Mouse (Mus musculus) E14TG2a.4 (cell line): ENCODE measurements at regions not wholly inside any gene's neighbourhood (a gene's known extent, or its start where the extent isn't known, plus 50 kb on each side); places are given as distances from the start of the nearest gene placed in this dataset.
A peak's percentile ranks its signal among the peaks of the same experiment; 100 is the strongest.

Experiments
- H3K27me3 ChIP-seq: 2 replicates; pipeline ENCODE4 v1.6.1; 2014; ENCODE audit warnings: low read length, control low read depth; ENCODE audit not compliant: insufficient read depth
- H3K36me3 ChIP-seq: 2 replicates; pipeline ENCODE4 v1.6.1; 2014; ENCODE audit warnings: low read length, control low read depth; ENCODE audit not compliant: insufficient read depth
- H3K4me1 ChIP-seq: replicated peaks from 2 replicates; pipeline ENCODE4 v1.6.1; 2014; ENCODE audit warnings: low read depth, low read length, control low read depth
- H3K4me3 ChIP-seq: replicated peaks from 2 replicates; pipeline ENCODE4 v1.5.1; 2014; ENCODE audit warnings: mild to moderate bottlenecking, low read length
- H3K9me3 ChIP-seq: 2 replicates; pipeline ENCODE4 v1.6.1; 2014; ENCODE audit warnings: low read length, control low read depth
- CTCF ChIP-seq: conservative IDR thresholded peaks from 2 replicates; pipeline ENCODE4 v1.5.1; 2014; ENCODE audit warnings: low read length
- NANOG ChIP-seq: IDR thresholded peaks from 2 replicates; pipeline ENCODE4 v1.6.1; 2014; ENCODE audit warnings: borderline replicate concordance, low read length, mixed read lengths
- POU5F1 ChIP-seq: IDR thresholded peaks from 2 replicates; pipeline ENCODE4 v1.6.1; 2014; ENCODE audit warnings: low read length, borderline replicate concordance

- Histone ChIP-seq H3K27me3 (peaks cover 61% of the 10 kb centered on the region), H3K9me3 (peaks cover 5% of the 10 kb centered on the region), H3K4me1 (peaks cover 14% of the 10 kb centered on the region), H3K36me3 (no peaks in the 10 kb centered on the region), H3K4me3 (peak overlapping the region; percentile 84)
- no peak for TF ChIP-seq NANOG
- no peak for TF ChIP-seq POU5F1
- no peak for TF ChIP-seq CTCF
Observed at GRCm38 (mm10) chr6:71012436-71012822, 56.1 kb downstream of the Foxi3 start.

GRCm38 (mm10) chr6:71012823-71013461 is 56.6 kb downstream of the Foxi3 start:
- Histone ChIP-seq H3K9me3 (peaks cover 5% of the 10 kb centered on the region), H3K27me3 (peaks cover 57% of the 10 kb centered on the region), H3K36me3 (no peaks in the 10 kb centered on the region), H3K4me1 (peaks cover 14% of the 10 kb centered on the region), H3K4me3 (peak overlapping the region; percentile 84)
- no peak for TF ChIP-seq POU5F1
- TF ChIP-seq CTCF: peak; percentile 47

GRCm38 (mm10) chr6:71016388-71016787 is 60.1 kb downstream of the Foxi3 start:
- Histone ChIP-seq H3K4me3 (no peak overlapping the region), H3K4me1 (peaks cover 14% of the 10 kb centered on the region), H3K36me3 (no peaks in the 10 kb centered on the region), H3K9me3 (no peaks in the 10 kb centered on the region; the same call in 1 of the 2 replicates), H3K27me3 (peaks cover 37% of the 10 kb centered on the region)
- TF ChIP-seq CTCF (peak; percentile 62), NANOG (no peak), POU5F1 (no peak)

GRCm38 (mm10) chr6:71021353-71021752 is 65.0 kb downstream of the Foxi3 start:
- H3K4me3 ChIP-seq: no peak overlapping the region
- TF ChIP-seq NANOG (no peak), POU5F1 (no peak), CTCF (no peak)
- peaks cover 3% of the 10 kb centered on the region; the same call in 1 of the 2 replicates for H3K27me3 ChIP-seq
- H3K4me1 ChIP-seq: peaks cover 15% of the 10 kb centered on the region
- H3K9me3 ChIP-seq: no peaks in the 10 kb centered on the region
- no peaks in the 10 kb centered on the region for H3K36me3 ChIP-seq

GRCm38 (mm10) chr6:71025472-71025871 is 69.1 kb downstream of the Foxi3 start:
- no peaks in the 10 kb centered on the region for H3K9me3 ChIP-seq
- H3K4me1 ChIP-seq: peaks cover 23% of the 10 kb centered on the region
- no peak overlapping the region for H3K4me3 ChIP-seq
- no peaks in the 10 kb centered on the region for H3K36me3 ChIP-seq
- no peaks in the 10 kb centered on the region for H3K27me3 ChIP-seq
- no peak for TF ChIP-seq NANOG
- TF ChIP-seq CTCF: no peak
- no peak for TF ChIP-seq POU5F1

- Histone ChIP-seq H3K4me1 (peaks cover 23% of the 10 kb centered on the region), H3K27me3 (peaks cover 7% of the 10 kb centered on the region), H3K4me3 (no peak overlapping the region), H3K9me3 (no peaks in the 10 kb centered on the region; the same call in 1 of the 2 replicates), H3K36me3 (no peaks in the 10 kb centered on the region)
- TF ChIP-seq CTCF (no peak), POU5F1 (no peak), NANOG (no peak)
Observed at GRCm38 (mm10) chr6:71029663-71030062, 73.3 kb downstream of the Foxi3 start.

- peaks cover 7% of the 10 kb centered on the region for H3K9me3 ChIP-seq
- peaks cover 7% of the 10 kb centered on the region for H3K27me3 ChIP-seq
- no peak for TF ChIP-seq NANOG
- peak; percentile 79 for TF ChIP-seq CTCF
- no peaks in the 10 kb centered on the region for H3K36me3 ChIP-seq
- H3K4me1 ChIP-seq: peaks cover 16% of the 10 kb centered on the region
- H3K4me3 ChIP-seq: no peak overlapping the region
Observed at GRCm38 (mm10) chr6:71030541-71030940, 74.2 kb downstream of the Foxi3 start.

GRCm38 (mm10) chr6:71044241-71044640 is 87.9 kb downstream of the Foxi3 start:
- Histone ChIP-seq H3K4me3 (no peak overlapping the region), H3K36me3 (no peaks in the 10 kb centered on the region)
- TF ChIP-seq CTCF (no peak), POU5F1 (no peak), NANOG (no peak)

GRCm38 (mm10) chr6:71045261-71045660 is 88.9 kb downstream of the Foxi3 start:
- H3K4me1 ChIP-seq: peaks cover 29% of the 10 kb centered on the region
- TF ChIP-seq POU5F1 (no peak), NANOG (no peak), CTCF (no peak)
- H3K36me3 ChIP-seq: no peaks in the 10 kb centered on the region
- no peak overlapping the region for H3K4me3 ChIP-seq
- peaks cover 29% of the 10 kb centered on the region for H3K27me3 ChIP-seq
- H3K9me3 ChIP-seq: peaks cover 4% of the 10 kb centered on the region; the same call in 1 of the 2 replicates

More at GRCm38 (mm10) chr6:71044241-71044640, 87.9 kb downstream of the Foxi3 start:
- peaks cover 4% of the 10 kb centered on the region; the same call in 1 of the 2 replicates for H3K9me3 ChIP-seq
- peaks cover 19% of the 10 kb centered on the region for H3K27me3 ChIP-seq
- H3K4me1 ChIP-seq: peaks cover 28% of the 10 kb centered on the region
